Mouse (Mus musculus) right cerebral cortex, postnatal 14 days (tissue): ENCODE data around the gene Syn3.
"Not testable (repeated sequence)": the region's sequence is repeated elsewhere in the genome, so short reads cannot be mapped to it uniquely, and the experiment has no call there.

ENCODE experiments used
- DNase-seq: peaks from one replicate; pipeline ENCODE4 v3.0.0; 2022

Gene Syn3

DNA sequence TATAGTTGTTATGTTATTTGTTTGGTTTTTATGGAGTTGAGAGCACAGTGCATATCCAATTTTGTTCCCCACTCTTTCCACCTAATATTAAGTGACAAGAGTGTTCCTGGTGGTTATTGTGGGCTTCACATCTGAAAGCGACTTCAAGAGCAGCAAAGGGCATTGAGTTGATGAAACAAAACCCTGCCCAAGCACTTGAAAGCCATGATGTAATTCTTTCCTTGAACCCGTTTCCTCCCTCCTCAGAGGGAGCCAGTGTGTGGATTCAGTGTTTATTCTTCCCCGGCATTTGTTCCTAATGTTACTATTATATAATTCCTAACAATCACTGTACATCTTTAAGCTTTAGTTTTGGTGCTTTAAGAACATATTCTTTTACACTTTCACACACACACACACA lies 361.6 kb downstream of the Syn3 start:
- no peak for DNase-seq

GRCm38 (mm10) chr10:86136249-86136648 lies 362.4 kb downstream of the Syn3 start:
- DNase-seq, result no peak

DNA sequence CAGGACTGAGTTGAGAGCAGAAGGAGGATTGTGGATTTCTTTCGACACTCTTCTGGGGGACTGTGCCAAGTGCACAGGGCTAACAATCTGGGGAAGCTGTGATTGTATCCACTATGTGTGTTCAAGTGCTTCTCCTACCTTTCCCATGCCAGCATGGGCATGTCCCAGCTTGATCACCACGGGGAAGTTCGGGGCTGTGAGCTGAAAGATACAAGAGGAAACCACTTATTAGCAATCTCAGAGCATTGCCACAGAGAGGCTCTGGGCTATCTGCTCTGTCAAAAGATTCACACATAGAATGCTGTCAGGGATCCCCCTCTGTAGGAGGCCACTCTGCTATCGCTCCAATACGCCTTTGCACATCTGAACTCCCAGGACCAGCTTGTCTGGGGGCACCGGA lies 363.8 kb downstream of the Syn3 start:
- no peak for DNase-seq

GRCm38 (mm10) chr10:86134336-86134735 lies 364.4 kb downstream of the Syn3 start:
- no peak for DNase-seq

DNA sequence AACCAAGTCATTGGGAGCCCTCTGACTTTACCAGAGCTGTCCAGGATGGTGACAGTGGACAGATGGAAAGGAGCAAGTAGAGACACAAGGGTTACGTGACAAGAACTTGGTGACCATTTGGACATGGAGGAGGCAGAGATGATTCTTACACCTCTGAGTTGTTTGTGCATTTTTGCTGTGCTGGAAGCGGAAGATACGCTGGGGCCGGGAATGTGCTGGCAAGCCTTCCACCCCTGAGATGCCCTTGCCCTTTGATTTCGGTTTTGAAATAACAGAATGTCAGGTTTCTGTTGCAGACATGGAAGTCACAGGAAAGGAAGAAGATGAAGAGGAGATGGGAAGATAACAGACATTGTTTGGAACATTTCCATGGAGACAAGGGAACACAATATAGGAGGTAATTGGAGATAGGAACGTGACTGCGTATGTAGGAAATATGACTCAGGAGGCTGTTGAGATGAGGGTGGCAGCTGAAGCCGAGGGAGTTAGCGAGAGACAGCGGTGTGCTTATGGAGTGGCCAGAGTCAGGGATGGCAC lies 366.2 kb downstream of the Syn3 start:
- no peak for DNase-seq

DNA sequence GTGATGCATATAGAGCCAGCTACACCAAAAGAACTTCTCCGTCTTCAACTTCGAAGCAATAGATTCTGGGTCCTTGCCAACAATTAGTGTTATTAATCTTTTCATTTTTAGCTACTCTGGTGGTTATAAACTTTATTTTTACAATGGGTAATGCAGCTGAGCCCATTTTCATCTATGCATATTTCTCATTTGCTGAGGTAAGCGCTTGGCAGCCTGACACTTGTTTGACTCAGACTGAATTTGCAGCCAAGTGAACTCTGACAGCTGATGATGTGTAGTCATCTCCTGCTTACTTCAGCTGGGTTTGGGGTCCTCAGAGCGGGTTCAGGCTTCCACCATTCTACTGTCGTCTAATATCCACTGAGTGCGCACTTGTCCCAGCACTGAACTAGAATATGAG lies 369.6 kb downstream of the Syn3 start:
- no peak for DNase-seq

DNA sequence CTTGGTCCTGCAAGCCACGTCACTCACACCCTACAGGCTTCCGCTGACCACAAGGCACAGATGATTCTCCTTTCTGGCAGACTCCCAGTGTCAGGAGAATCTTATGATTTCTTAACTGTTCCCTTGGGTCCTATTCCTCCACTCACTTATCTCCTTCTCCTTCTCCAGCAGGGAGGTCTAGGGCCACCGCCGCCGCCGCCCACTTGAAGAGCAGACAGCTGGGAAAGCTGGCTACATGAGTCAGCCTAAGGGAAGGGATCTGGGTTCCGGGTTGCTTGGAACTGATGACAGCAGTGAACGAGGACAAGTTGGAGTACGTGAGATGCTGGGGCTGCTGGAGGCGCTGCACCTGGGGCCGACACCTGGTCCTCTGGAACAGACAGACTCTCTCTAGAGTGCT lies 372.2 kb downstream of the Syn3 start:
- DNase-seq, result no peak

DNA sequence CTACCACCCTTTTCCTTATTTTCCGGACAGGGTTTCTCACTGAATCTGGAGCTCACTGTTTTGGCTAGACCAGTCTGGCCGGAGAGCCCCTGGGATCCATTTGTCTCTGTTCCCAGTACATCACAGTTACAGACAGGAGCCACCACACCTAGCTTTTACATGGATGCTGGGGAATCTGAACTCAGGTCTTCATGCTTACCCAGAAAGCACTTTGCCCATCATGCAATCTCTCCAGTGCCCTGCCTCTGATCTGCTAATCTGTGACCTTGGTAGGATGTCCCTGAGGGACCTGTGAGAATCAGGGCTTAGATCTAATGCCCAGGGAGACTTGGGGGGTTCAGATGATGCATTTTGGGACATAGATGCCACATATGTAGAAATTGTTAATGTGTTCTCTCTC lies 373.3 kb downstream of the Syn3 start:
- no peak for DNase-seq

GRCm38 (mm10) chr10:86124115-86124514 lies 374.6 kb downstream of the Syn3 start:
- no peak for DNase-seq

DNA sequence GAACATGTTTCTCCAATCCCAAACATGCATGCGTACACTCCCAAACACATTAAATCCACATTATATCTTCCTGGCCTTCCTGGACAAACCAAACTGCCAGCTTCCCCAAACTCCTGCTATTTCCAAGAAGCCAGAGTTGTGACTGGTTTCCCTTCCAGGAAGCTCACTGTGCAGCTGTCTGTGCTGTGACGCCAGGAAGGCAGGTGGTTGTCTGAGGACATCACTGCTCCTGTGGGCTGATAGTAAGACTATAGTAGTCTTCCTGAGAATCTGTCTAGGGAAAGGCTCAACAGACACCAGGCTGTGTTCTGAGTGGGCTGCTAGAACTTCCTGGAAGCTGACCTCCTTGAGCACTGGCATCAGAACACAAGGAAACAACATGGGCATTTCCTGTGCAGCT lies 375.5 kb downstream of the Syn3 start:
- no peak for DNase-seq

DNA sequence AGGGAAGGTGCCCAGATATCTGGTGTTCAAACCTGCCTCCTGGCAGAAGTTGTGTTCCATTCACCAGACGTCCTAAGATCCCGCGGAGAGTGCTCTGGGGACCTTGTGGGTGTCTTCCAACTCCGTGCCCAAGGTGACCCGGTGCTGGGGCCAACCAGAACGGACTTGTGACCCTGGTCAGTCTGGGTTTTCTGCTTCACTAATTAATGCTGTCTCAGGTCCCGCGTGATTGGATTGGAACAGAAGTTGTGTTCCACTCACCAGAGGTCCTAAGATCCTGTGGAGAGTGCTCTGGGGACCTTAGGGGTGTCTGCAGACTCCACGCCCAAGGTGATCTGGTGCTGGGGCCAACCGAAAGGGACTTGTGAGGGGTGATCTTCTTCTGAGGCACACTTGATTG lies 376.2 kb downstream of the Syn3 start:
- not testable (repeated sequence) for DNase-seq

- no peak for DNase-seq
These were observed 382.4 kb downstream of the Syn3 start for GRCm38 (mm10) chr10:86116268-86116667.

GRCm38 (mm10) chr10:86114431-86114848 lies 384.3 kb downstream of the Syn3 start:
- DNase-seq, result no peak

- DNase-seq, result no peak
These were observed 389.9 kb downstream of the Syn3 start for GRCm38 (mm10) chr10:86108797-86109196.

DNA sequence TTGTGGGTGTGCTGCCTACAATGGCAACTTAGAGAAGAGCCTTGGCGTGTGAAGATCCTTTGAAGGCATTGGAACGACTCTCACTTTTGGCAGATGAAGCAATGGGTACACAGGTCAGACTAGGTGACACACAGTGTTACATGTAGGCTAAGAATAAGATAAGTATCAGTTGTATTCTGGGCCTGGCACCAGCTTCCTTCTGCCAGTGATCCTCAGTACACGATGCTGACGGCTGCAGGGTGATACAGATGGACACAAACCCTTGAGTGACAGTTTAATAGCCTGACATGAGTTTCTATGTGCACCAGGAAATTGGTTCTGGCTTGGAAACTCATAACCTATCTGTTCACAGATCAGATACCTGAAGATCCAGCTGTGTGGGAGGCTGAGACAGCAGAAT lies 391.0 kb downstream of the Syn3 start:
- no peak for DNase-seq

GRCm38 (mm10) chr10:86103976-86104375 lies 394.7 kb downstream of the Syn3 start:
- no peak for DNase-seq

- no peak for DNase-seq
These were observed 398.3 kb downstream of the Syn3 start for GRCm38 (mm10) chr10:86100281-86100851.

GRCm38 (mm10) chr10:86098363-86098762 lies 400.3 kb downstream of the Syn3 start:
- no peak for DNase-seq

GRCm38 (mm10) chr10:86093109-86094035 lies 405.3 kb downstream of the Syn3 start:
- no peak for DNase-seq

DNA sequence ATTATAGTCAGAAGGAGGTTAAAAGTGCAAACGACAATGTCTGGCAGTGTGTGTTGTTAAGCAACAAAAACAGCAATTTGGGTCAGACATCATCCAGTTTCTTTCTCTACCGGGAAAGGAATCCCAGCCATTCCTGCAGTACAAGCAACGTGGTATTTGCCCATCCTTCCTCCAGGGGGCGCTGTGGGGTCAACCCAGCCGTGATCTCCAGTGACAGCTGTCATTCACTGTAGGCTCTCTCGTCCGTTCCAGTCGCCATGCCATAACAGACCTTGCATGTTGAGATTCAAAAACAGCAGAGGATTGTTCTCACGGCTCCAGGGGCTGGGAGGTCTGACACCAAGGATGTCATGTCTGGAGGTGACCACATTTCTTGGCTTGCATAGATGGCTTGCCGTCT lies 406.8 kb downstream of the Syn3 start:
- DNase-seq, result peak; percentile 29

GRCm38 (mm10) chr10:86079921-86080320 lies 418.8 kb downstream of the Syn3 start:
- DNase-seq, result no peak

GRCm38 (mm10) chr10:86078761-86079160 lies 419.9 kb downstream of the Syn3 start:
- DNase-seq, result no peak

DNA sequence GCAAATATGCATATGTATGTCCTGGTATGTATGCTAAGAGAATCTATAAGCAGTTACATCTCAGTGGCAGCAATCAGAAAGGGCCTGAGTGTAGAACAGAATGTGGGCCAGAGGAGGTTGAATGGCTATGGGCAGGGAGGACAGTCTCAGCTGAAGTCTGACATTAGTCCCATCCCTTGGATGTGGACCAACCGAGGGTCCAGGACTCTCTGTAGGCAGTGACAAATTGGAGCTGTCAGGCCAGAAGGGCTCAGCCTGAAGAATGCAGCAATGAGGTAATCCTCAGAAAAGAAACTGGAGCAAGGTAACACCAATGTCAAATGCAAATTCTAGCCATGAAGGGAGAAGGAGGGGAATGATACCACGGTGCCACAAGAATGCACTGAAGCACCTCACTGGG lies 421.4 kb downstream of the Syn3 start:
- DNase-seq, result no peak
